Mouse (Mus musculus) mouse embryonic stem cell (cell line): ENCODE results near the gene Pnkd.
"Not testable (repeated sequence)": the region's sequence is repeated elsewhere in the genome, so short reads cannot be mapped to it uniquely, and the experiment has no call there.

Source experiments
- in situ Hi-C, 2 experiments: fragments of 300-500 bp; cut with MboI; formaldehyde crosslinking; loops; 1 replicate in 1 of 2; 3 replicates in 1 of 2; pipeline ENCODE4 v1.14.3; 2019 to 2020; ENCODE audit warnings: low sequenced_read_pairs in 2 of 2, low pct_unique_long_range_greater_than_20kb in 1 of 2, mixed read lengths in 1 of 2; ENCODE audit not compliant: unreplicated experiment in 1 of 2

The Pnkd gene

GRCm38 (mm10) chr1:74277041-74277440, 7.7 kb upstream of the Pnkd start:
- in situ Hi-C loops: no loop called here

DNA sequence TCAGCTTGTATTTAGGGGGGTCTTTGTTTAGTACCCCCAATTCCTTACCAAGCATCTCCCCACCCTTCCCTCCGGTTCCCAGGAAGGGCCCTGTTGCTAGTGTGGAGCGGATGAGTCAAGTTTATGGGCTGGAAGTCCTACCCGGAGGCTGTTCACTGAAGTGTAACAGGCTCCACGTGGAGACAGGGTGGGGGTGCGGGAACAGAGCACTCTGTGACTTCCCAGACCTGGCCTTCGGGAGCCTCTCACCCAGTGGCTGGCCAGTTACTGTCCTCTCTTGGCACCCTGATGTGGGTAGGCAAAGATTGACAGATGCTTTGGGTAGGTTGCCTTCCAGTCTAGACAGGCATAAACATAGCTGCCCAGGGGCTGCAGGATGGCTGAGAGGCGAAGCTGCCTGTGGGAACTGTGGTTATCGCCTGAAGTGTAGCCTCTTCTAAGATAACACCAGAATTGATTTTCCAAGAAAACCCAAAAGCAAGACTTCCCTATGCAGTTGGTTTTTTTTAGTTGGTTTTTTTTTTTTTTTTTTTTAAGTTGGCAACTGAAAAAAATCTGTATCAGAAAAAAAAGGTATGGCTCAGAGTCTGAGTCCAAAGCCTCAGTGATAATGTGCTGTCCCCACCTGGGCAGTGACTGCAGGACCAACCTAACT, 6.7 kb upstream of the Pnkd start:
- in situ Hi-C loops: no loop called here

DNA sequence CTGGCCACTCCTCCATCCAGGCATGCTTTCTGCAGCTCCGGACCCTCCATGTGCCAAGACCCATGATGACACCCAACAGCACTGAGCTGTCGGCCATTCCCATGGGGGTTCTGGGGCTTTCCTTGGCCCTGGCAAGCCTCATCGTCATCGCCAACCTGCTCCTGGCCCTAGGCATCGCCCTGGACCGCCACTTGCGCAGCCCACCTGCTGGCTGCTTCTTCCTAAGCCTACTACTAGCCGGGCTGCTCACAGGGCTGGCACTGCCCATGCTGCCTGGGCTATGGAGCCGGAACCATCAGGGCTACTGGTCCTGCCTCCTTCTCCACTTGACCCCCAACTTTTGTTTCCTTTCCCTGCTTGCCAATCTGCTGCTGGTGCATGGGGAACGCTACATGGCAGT, 6.2 kb upstream of the Pnkd start, which contains the start of gene Gpbar1:
Gene Gpbar1 (plus strand): TSS at position 13 of the 400 bp plus-strand sequence.
- in situ Hi-C loops: no loop called here

DNA sequence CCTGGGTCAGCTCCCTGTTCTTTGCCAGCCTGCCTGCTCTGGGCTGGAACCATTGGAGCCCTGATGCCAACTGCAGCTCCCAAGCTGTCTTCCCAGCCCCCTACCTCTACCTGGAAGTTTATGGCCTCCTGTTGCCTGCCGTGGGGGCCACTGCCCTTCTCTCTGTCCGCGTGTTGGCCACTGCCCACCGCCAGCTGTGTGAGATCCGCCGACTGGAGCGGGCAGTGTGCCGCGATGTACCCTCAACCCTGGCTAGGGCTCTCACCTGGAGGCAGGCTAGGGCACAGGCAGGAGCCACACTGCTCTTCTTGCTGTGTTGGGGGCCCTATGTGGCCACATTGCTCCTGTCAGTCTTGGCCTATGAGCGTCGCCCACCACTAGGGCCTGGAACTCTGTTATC, 5.7 kb upstream of the Pnkd start:
- in situ Hi-C loops: no loop called here

GRCm38 (mm10) chr1:74280591-74281325, 4.0 kb upstream of the Pnkd start:
- in situ Hi-C loops: no loop called here

- in situ Hi-C loops: no loop called here
These were observed 3.4 kb upstream of the Pnkd start for GRCm38 (mm10) chr1:74281372-74281771.

DNA sequence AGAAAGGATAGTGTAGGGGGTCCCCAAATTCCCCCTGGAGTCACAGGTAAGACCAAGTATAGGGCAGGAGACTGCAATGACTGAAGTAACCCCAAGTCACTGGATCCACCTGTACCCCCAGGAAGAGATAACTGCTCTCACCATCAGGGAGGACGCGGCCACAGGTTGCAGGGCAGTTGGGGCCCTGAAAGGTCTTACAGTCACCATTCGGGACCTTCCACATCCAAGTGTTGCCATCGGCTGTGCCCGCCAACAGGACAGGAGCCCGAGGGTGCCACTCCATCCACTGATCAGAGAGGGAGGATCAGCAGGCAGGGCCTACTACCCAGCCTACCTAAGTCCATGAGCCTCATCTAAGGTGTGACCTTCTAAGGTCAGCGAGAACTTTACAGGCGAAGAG, 2.8 kb upstream of the Pnkd start:
- in situ Hi-C loops: no loop called here

- in situ Hi-C loops: no loop called here
These were observed 1.7 kb upstream of the Pnkd start for GRCm38 (mm10) chr1:74282896-74283625.

- in situ Hi-C loops: no loop called here
These were observed 855 bp upstream of the Pnkd start for GRCm38 (mm10) chr1:74283686-74284463.

DNA sequence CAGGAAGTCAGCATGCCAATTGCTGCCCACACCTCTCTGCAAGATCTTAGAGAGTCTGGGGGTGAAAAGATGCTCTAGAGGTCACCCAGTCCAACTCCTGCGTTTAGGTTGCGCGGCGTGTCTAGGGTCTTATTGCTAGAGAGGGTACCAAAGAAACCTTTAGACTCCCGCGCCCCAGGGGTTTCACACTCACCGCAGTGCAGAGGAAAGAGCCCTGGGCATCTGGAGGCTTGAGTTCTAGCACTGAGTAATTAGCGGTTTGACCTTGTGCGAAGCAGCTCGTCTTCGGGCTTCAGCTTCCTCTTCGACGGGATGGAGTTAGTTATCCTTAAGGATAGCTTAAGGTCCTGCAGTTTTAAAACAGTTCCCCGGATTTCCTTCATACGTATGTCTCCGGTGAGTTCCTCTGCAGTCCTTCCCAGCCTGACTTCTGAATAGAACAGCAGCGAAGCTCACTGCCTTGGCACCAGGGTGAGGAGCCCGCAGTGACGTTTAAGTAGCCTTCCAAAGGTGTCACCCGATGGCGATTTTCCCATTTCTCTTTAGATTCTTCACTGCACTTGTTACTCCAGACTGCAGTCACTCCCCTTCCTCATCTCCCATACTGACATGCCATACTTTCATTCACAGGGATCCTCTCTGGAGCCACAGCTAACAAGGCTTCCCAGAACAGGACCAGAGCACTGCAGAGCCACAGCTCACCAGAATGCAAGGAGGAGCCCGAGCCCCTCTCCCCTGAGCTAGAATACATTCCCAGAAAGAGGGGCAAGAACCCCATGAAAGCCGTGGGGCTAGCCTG, 681 bp downstream of the Pnkd start:
- in situ Hi-C loops: no loop called here

- in situ Hi-C loops: not testable (repeated sequence)
These were observed 2.3 kb downstream of the Pnkd start for GRCm38 (mm10) chr1:74286869-74287607.

GRCm38 (mm10) chr1:74288327-74288726, 3.6 kb downstream of the Pnkd start:
- in situ Hi-C loops: no loop called here

DNA sequence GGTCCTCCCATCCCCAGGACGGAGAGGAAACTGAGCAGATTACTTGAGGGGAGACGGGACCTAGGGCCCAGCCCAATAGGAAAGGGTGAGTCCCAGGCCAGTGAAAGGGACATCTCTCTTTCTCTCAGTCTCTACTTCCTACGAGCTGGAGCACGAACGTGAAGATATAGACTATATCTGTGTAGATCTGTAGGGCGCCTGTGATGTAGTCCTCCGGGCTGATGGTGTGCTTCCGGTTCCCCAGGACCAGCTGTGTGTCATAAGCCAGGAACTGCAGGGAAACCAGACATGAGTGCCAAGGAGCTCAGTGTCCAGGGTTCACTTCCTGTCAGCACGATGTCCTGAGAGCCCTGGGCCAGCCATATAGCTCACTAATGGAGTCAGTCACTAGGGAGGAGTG, 4.5 kb downstream of the Pnkd start:
- in situ Hi-C loops: no loop called here

GRCm38 (mm10) chr1:74289740-74290139, 5.0 kb downstream of the Pnkd start:
- in situ Hi-C loops: no loop called here

DNA sequence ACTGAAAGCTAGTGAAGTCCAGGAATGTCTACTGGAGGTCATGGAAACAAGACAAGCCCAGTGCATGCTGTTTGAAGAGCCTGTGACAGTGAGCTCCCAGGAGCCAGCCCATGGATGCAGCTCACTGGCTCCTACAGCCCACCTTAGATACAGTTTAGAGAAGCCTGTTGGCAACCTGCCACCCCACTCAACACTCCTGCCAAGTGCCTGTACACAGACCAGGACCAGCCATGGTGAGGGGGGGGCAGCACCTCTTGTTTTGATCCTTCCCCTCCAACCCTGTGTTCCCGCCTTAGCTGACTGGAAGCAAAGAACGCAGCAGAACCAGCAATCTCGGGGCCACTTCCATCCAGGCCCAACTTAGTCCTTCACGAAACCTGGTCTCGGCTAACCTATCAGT, 5.4 kb downstream of the Pnkd start:
- in situ Hi-C loops: no loop called here

DNA sequence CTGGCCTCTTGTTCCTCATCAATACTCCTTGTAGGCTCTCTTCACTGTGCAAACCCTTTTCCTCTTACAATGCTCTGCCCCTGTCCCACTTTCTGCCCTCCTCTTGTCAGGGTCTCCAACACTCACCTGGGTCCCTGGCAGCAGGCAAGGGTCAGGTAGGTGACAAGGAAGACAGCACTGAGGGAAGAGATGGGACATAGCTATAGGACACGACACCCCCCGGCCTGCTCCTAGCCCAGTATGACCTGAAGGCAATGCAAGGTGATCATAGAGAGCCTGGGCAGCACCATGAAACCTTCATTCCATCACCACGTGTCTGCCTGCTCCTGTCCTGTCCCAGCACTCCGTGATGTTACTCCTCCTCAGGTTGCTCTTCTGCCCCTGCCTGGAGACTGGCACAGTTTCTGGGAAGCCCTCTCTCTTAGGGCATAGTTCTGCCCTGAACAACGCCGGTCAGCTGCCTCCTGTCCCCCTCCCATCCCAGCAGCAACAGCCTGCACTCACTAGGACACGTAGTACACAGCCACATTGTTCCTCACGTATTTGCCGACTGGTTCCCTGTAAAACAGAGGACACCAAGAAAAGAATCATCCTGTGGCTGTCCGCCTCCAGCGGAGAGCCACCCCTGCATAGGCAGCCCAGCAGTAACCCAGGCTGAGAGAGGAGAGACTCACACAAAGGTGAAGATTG, 7.7 kb downstream of the Pnkd start:
- in situ Hi-C loops: no loop called here
